Mouse (Mus musculus) CH12.LX (cell line): ENCODE measurements at regions not wholly inside any gene's neighbourhood (a gene's known extent, or its start where the extent isn't known, plus 50 kb on each side); places are given as distances from the start of the nearest gene placed in this dataset.

Experiments
- CTCF ChIP-seq, 2 experiments: IDR thresholded peaks in 1 of 2; conservative IDR thresholded peaks in 1 of 2; 2 replicates each; pipeline ENCODE4 v1.5.1; 2011 to 2012; ENCODE audit warnings: low read depth in 2 of 2, low read length in 2 of 2, improper control_type of control experiment in 1 of 2, inconsistent platforms in 1 of 2, mild to moderate bottlenecking in 1 of 2, moderate library complexity in 1 of 2
- ETS1 ChIP-seq: conservative IDR thresholded peaks from 2 replicates; pipeline ENCODE4 v1.6.1; 2012; ENCODE audit warnings: low read depth, mild to moderate bottlenecking, inconsistent platforms, low read length, improper control_type of control experiment, moderate library complexity
- NELFE ChIP-seq: IDR thresholded peaks from 2 replicates; pipeline ENCODE4 v1.6.1; 2011; ENCODE audit warnings: low read depth, low read length, improper control_type of control experiment
- POLR2A ChIP-seq: IDR thresholded peaks from 2 replicates; pipeline ENCODE4 v1.6.1; 2011; ENCODE audit warnings: low read depth, mild to moderate bottlenecking, improper control_type of control experiment, low read length
- TCF12 ChIP-seq: IDR thresholded peaks from 2 replicates; pipeline ENCODE4 v1.6.1; 2014; ENCODE audit warnings: low read depth, mild to moderate bottlenecking, inconsistent platforms, low read length, improper control_type of control experiment
- ZKSCAN1 ChIP-seq: IDR thresholded peaks from 2 replicates; pipeline ENCODE4 v1.6.1; 2012; ENCODE audit warnings: low read depth, inconsistent platforms, low read length, improper control_type of control experiment, borderline replicate concordance

GRCm38 (mm10) chr6:36175112-36175511, 212.8 kb upstream of the Chrm2 start:
- no peak for TF ChIP-seq TCF12
- no peak for TF ChIP-seq POLR2A
- TF ChIP-seq CTCF (conservative IDR thresholded peaks at IDR 0.05 in 1 of 2, IDR thresholded peaks at IDR 0.05 in 1 of 2; ENCODE audit: low read depth in 2 of 2, low read length in 2 of 2): no peak
- TF ChIP-seq ETS1: no peak
- no peak for TF ChIP-seq ZKSCAN1
- TF ChIP-seq NELFE: no peak
